Mouse (Mus musculus) lung, embryonic 14.5 days (tissue): ENCODE measurements around the gene 4921507P07Rik. TPM values are rescaled to one million over a fixed set of nuclear protein-coding genes. Genes with fewer than 3 reads are reported as not detected.
A peak's percentile ranks its signal among the peaks of the same experiment; 100 is the strongest.
"Not testable (repeated sequence)": the region's sequence is repeated elsewhere in the genome, so short reads cannot be mapped to it uniquely, and the experiment has no call there.

Experiments used
- ATAC-seq: fragments of 200-750 bp; cut with Nextera tagmentation; 2 replicates; pipeline ENCODE4 v1.8.0; 2017; ENCODE audit warnings: mild to moderate bottlenecking, moderate TSS enrichment, moderate library complexity; ENCODE audit not compliant: insufficient read depth
- DNase-seq: peaks from one replicate; pipeline ENCODE4 v3.0.0-alpha.2; 2015
- H3K27ac ChIP-seq: fragments of 300-500 bp; sonication (generic); 2 replicates; pipeline ENCODE4 v1.5.1; 2014; ENCODE audit warnings: low read depth, mild to moderate bottlenecking, moderate library complexity
- H3K27me3 ChIP-seq: fragments of 300-500 bp; sonication (generic); 2 replicates; pipeline ENCODE4 v1.6.1; 2014; ENCODE audit warnings: low read length, control low read depth; ENCODE audit not compliant: insufficient read depth
- H3K36me3 ChIP-seq: fragments of 300-500 bp; sonication (generic); 2 replicates; pipeline ENCODE4 v1.6.1; 2014; ENCODE audit warnings: control low read depth; ENCODE audit not compliant: insufficient read depth
- H3K4me1 ChIP-seq: fragments of 300-500 bp; sonication (generic); 2 replicates; pipeline ENCODE4 v1.6.1; 2014; ENCODE audit warnings: antibody characterized with exemption, control low read depth; ENCODE audit not compliant: insufficient read depth
- H3K4me2 ChIP-seq: fragments of 300-500 bp; sonication (generic); 2 replicates; pipeline ENCODE4 v1.6.1; 2014; ENCODE audit warnings: mild to moderate bottlenecking
- H3K4me3 ChIP-seq: fragments of 300-500 bp; sonication (generic); 2 replicates; pipeline ENCODE4 v1.5.1; 2014; ENCODE audit warnings: low read depth, low read length
- H3K9ac ChIP-seq: fragments of 300-500 bp; sonication (generic); 2 replicates; pipeline ENCODE4 v1.6.1; 2014
- H3K9me3 ChIP-seq: fragments of 300-500 bp; sonication (generic); 2 replicates; pipeline ENCODE4 v1.6.1; 2016; ENCODE audit warnings: low read depth, low read length, control low read depth
- CTCF ChIP-seq: IDR thresholded peaks from 2 replicates; pipeline ENCODE4 v1.5.1; 2016; ENCODE audit warnings: antibody characterized with exemption, low read depth
- WGBS: fragments of 180-500 bp; shearing (Covaris S2); extraction: QIAGEN DNeasy Blood & Tissue Kit; methylation state at CpG from one replicate; pipeline ENCODE4 v1.1.7; 2014; 5-methylcytosine and 5-hydroxymethylcytosine counted together
- polyA plus RNA-seq: library from polyadenylated mRNA; unstranded; fragments of >200 nt; fragmentation: Nextera tagmentation; extraction: Ambion mirVana; gene quantifications from 2 replicates; pipeline ENCODE4 v1.2.1, GENCODE M21; 2014

The 4921507P07Rik gene
- 0.54 and 0.70 TPM in 2 replicates for polyA plus RNA-seq

GRCm38 (mm10) chr6:50596301-50597211 lies at the start of gene 4921507P07Rik:
Gene 4921507P07Rik (minus strand): TSS chr6:50596632.
- Histone ChIP-seq H3K36me3 (no peaks in the 10 kb centered on the region), H3K27me3 (no peaks in the 10 kb centered on the region), H3K9me3 (no peaks in the 10 kb centered on the region; the same call in 1 of the 2 replicates), H3K4me1 (no peaks in the 10 kb centered on the region), H3K9ac (peak within 1 kb of the TSS; percentile 59), H3K4me2 (peak within 1 kb of the TSS; percentile 99), H3K4me3 (peak within 1 kb of the TSS; percentile 59), H3K27ac (no peak within 1 kb of the TSS)
- under 1% methylated on average over 61 of the region's 62 CpGs for WGBS
- DNase-seq: peak; percentile 95
- peak; percentile 86 for TF ChIP-seq CTCF
- peak; percentile 97 for ATAC-seq

DNA sequence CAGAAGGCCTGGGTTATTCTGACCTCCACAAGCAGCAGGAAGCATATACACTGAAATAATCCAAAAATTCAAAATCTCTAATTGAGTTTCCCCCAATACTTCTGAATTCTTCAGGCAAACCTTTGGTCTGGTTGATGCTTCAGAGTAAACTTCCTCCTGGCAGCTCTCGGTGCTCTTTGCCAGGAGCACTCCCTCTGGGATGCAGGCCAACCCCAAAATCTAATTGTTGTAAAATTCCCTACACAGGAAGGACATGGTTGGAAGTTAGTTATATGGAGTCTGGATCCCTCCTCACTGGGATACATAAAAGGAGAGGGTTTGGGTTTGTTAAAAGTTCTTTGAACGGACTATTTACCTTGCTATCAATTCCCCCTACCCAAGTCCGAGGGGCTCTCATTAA lies 48.3 kb upstream of the 4921507P07Rik start:
- DNase-seq (peak; percentile 50), ATAC-seq (no peak)
- Histone ChIP-seq H3K4me3 (no peak overlapping the region), H3K36me3 (no peaks in the 10 kb centered on the region), H3K9me3 (no peaks in the 10 kb centered on the region), H3K4me2 (no peak overlapping the region), H3K27me3 (no peaks in the 10 kb centered on the region), H3K27ac (no peak overlapping the region), H3K4me1 (no peaks in the 10 kb centered on the region), H3K9ac (no peak overlapping the region)
- WGBS: 48% methylated on average over 3 of the region's 3 CpGs
- TF ChIP-seq CTCF: no peak

- H3K36me3 ChIP-seq: no peaks in the 10 kb centered on the region
- H3K4me2 ChIP-seq: no peak overlapping the region
- no peak for DNase-seq
Observed at GRCm38 (mm10) chr6:50641898-50642297, 45.5 kb upstream of the 4921507P07Rik start.

GRCm38 (mm10) chr6:50640377-50640776 lies 43.9 kb upstream of the 4921507P07Rik start:
- Histone ChIP-seq H3K36me3 (no peaks in the 10 kb centered on the region), H3K27ac (no peak overlapping the region), H3K9ac (no peak overlapping the region), H3K9me3 (no peaks in the 10 kb centered on the region), H3K4me2 (no peak overlapping the region), H3K4me3 (no peak overlapping the region), H3K4me1 (no peaks in the 10 kb centered on the region), H3K27me3 (no peaks in the 10 kb centered on the region)
- ATAC-seq (no peak), DNase-seq (no peak)
- 69% methylated on average over 4 of the region's 4 CpGs for WGBS
- no peak for TF ChIP-seq CTCF

More at GRCm38 (mm10) chr6:50641898-50642297, 45.5 kb upstream of the 4921507P07Rik start:
- WGBS: 57% methylated on average over 5 of the region's 5 CpGs
- TF ChIP-seq CTCF: no peak
- H3K4me1 ChIP-seq: no peaks in the 10 kb centered on the region
- H3K27me3 ChIP-seq: no peaks in the 10 kb centered on the region
- H3K27ac ChIP-seq: no peak overlapping the region
- no peak overlapping the region for H3K4me3 ChIP-seq
- no peak for ATAC-seq
- no peaks in the 10 kb centered on the region for H3K9me3 ChIP-seq
- H3K9ac ChIP-seq: no peak overlapping the region

GRCm38 (mm10) chr6:50639656-50640055 lies 43.2 kb upstream of the 4921507P07Rik start:
- no peak for TF ChIP-seq CTCF
- peak; percentile 53 for DNase-seq
- H3K27me3 ChIP-seq: no peaks in the 10 kb centered on the region
- no peak overlapping the region for H3K4me3 ChIP-seq
- H3K36me3 ChIP-seq: no peaks in the 10 kb centered on the region
- no peaks in the 10 kb centered on the region for H3K9me3 ChIP-seq
- H3K27ac ChIP-seq: no peak overlapping the region
- no peaks in the 10 kb centered on the region for H3K4me1 ChIP-seq
- no peak overlapping the region for H3K4me2 ChIP-seq
- 27% methylated on average over 2 of the region's 2 CpGs for WGBS
- ATAC-seq: no peak
- no peak overlapping the region for H3K9ac ChIP-seq

DNA sequence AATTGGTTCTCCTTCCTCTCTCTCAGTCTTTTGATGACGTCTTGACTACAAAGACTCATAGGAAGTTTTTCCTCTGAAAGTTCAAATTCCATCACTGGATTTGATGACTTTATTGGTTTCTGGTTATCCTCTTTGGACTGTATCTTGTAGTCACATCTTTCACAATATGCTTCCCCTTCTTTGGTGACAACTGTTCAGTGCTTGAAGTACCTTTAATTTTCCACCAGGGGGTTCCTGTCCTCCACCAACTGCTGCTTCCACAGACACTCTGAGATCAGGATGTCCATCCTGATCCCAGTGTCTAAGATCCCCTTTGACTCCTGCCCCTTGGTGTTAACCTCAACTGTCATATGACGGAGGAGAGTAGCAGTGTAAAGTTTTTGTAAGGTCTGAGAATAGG lies 29.7 kb upstream of the 4921507P07Rik start:
- H3K9ac ChIP-seq, H3K27me3 ChIP-seq, ATAC-seq, H3K9me3 ChIP-seq, H3K4me2 ChIP-seq, H3K36me3 ChIP-seq, H3K4me1 ChIP-seq, H3K4me3 ChIP-seq, H3K27ac ChIP-seq, DNase-seq: not testable (repeated sequence)
- WGBS: 73% methylated on average over 2 of the region's 2 CpGs

GRCm38 (mm10) chr6:50618273-50618672 lies 21.8 kb upstream of the 4921507P07Rik start:
- peak; percentile 41; the same call in 1 of the 2 replicates for TF ChIP-seq CTCF
- not testable (repeated sequence) for H3K9ac ChIP-seq, H3K4me1 ChIP-seq, H3K27me3 ChIP-seq, H3K4me2 ChIP-seq, H3K4me3 ChIP-seq, H3K27ac ChIP-seq, ATAC-seq, DNase-seq, H3K36me3 ChIP-seq, H3K9me3 ChIP-seq
- WGBS: 65% methylated on average over 1 of the region's 1 CpGs
